Mouse (Mus musculus) liver, embryonic 14.5 days (tissue): Measurements from ENCODE around the gene Hes1. TPM values are rescaled to one million over a fixed set of nuclear protein-coding genes. Genes with fewer than 3 reads are reported as not detected.
"Not testable (repeated sequence)": the region's sequence is repeated elsewhere in the genome, so short reads cannot be mapped to it uniquely, and the experiment has no call there.

Experiments
- ATAC-seq: fragments of 200-750 bp; cut with Nextera tagmentation; 2 replicates; pipeline ENCODE4 v1.8.0; 2017; ENCODE audit warnings: moderate number of reproducible peaks, mild to moderate bottlenecking, moderate library complexity; ENCODE audit not compliant: insufficient read depth
- DNase-seq, 3 experiments: peaks; one replicate each; pipeline ENCODE4 v3.0.0-alpha.2; 2012 to 2013; ENCODE audit warnings: low read depth in 3 of 3, low spot score in 3 of 3
- H3K27ac ChIP-seq: fragments of 300-500 bp; sonication (generic); 2 replicates; pipeline ENCODE4 v1.5.1; 2014; ENCODE audit warnings: moderate library complexity, mild to moderate bottlenecking, control low read depth, inconsistent platforms
- H3K27me3 ChIP-seq: fragments of 300-500 bp; sonication (generic); 2 replicates; pipeline ENCODE4 v1.6.1; 2014; ENCODE audit warnings: mild to moderate bottlenecking, low read length, moderate library complexity; ENCODE audit not compliant: control insufficient read depth, insufficient read depth
- H3K36me3 ChIP-seq: fragments of 300-500 bp; sonication (generic); replicated peaks from 2 replicates; pipeline ENCODE4 v1.6.1; 2014; ENCODE audit warnings: low read depth; ENCODE audit not compliant: control insufficient read depth, insufficient read depth
- H3K4me1 ChIP-seq, 2 experiments: fragments of 200-500 bp in 1 of 2; fragments of 300-500 bp in 1 of 2; sonication (generic) in 1 of 2; replicated peaks; 2 replicates each; pipeline ENCODE4 v1.6.1; 2012 to 2014; ENCODE audit warnings: antibody characterized with exemption in 1 of 2, inconsistent platforms in 1 of 2, low read length in 1 of 2; ENCODE audit not compliant: control insufficient read depth in 2 of 2, insufficient read depth in 2 of 2
- H3K4me2 ChIP-seq: fragments of 300-500 bp; sonication (generic); 2 replicates; pipeline ENCODE4 v1.6.1; 2014; ENCODE audit warnings: low read depth, mild to moderate bottlenecking, control low read depth, moderate library complexity
- H3K4me3 ChIP-seq, 2 experiments: fragments of 200-500 bp in 1 of 2; fragments of 300-500 bp in 1 of 2; sonication (generic) in 1 of 2; 2 replicates each; pipeline ENCODE4 v1.5.1; 2012 to 2014; ENCODE audit warnings: low read depth in 2 of 2, low read length in 2 of 2, mild to moderate bottlenecking in 2 of 2, control low read depth in 1 of 2, inconsistent platforms in 1 of 2, moderate library complexity in 1 of 2; ENCODE audit not compliant: insufficient read depth in 1 of 2
- H3K9ac ChIP-seq: fragments of 300-500 bp; sonication (generic); replicated peaks from 2 replicates; pipeline ENCODE4 v1.6.1; 2014; ENCODE audit warnings: mild to moderate bottlenecking, control low read depth, moderate library complexity
- H3K9me3 ChIP-seq: fragments of 300-500 bp; sonication (generic); 2 replicates; pipeline ENCODE4 v1.6.1; 2016; ENCODE audit warnings: low read length, mixed read lengths; ENCODE audit not compliant: control insufficient read depth
- CTCF ChIP-seq: IDR thresholded peaks from 2 replicates; pipeline ENCODE4 v1.5.1; 2016; ENCODE audit warnings: antibody characterized with exemption, low read depth, control low read depth
- EP300 ChIP-seq: IDR thresholded peaks from 2 replicates; pipeline ENCODE4 v1.6.1; 2016; ENCODE audit warnings: antibody characterized with exemption, low read depth
- WGBS: fragments of 180-500 bp; shearing (Covaris S2); extraction: QIAGEN DNeasy Blood & Tissue Kit; methylation state at CpG from one replicate; pipeline ENCODE4 v1.1.7; 2014; ENCODE audit not compliant: insufficient replicate concordance; 5-methylcytosine and 5-hydroxymethylcytosine counted together
- polyA plus RNA-seq, 2 experiments: library from polyadenylated mRNA; depleted of rRNA in 1 of 2; stranded (reverse) in 1 of 2; unstranded in 1 of 2; fragments of >200 nt; fragmentation: Nextera tagmentation in 1 of 2; extraction: Ambion mirVana in 1 of 2; gene quantifications; 2 replicates each; pipeline versions ENCODE4 v1.2.1 to v1.2.3; 2012 to 2014

Hes1 gene
- polyA plus RNA-seq, 2 experiments: 5.6 to 9.2 TPM

DNA sequence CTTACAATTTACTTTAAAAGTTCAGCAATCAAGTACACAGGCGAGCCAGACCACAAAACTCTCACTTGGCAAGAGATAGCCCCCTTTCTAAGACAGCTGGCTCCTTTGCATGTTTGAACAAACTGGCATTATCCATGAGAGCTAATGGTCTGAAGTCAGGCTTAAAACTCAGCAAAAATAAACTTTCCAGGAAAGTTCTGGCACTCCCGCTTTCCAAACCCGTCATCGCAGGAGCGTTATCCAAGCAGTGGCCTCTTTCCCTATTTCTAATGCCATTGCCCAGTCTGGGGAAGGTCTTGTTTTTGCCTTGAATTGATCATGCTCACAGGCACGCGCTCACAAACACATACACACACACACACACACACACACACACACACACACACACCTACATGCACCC lies 41.3 kb downstream of the Hes1 start:
- H3K36me3 ChIP-seq: no peaks in the 10 kb centered on the region
- TF ChIP-seq EP300 (no peak), CTCF (no peak)
- WGBS: 77% methylated on average over 7 of the region's 7 CpGs
- H3K4me1 ChIP-seq: no peaks in the 10 kb centered on the region; a peak in 1 of 4 replicates
- H3K9me3 ChIP-seq: no peaks in the 10 kb centered on the region
- DNase-seq: no peak
- no peak overlapping the region for H3K4me2 ChIP-seq
- no peaks in the 10 kb centered on the region for H3K27me3 ChIP-seq
- H3K27ac ChIP-seq: no peak overlapping the region
- no peak overlapping the region for H3K4me3 ChIP-seq
- ATAC-seq: no peak
- no peak overlapping the region for H3K9ac ChIP-seq

DNA sequence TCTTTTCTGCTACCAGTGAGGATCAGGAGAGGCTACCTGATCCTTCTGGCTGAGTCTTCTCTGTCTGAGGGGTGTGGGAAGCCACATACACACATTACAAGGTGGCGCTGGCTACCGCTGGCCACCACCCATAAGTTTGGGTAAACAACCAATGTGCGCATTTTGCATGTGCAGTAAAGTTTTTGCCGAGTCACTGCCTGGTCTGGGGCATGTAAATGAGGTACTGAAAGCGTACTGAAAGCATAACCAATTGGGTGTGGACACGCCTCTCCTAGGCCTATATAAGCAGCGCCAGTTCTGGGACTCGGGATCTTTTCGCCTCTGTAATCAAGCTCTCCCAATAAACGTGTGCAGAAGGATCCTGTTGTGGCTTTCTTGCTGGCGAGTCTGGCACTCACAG lies 44.0 kb downstream of the Hes1 start:
- not testable (repeated sequence) for H3K9me3 ChIP-seq, H3K4me3 ChIP-seq, H3K9ac ChIP-seq, DNase-seq, H3K4me2 ChIP-seq, H3K27me3 ChIP-seq, H3K36me3 ChIP-seq, H3K27ac ChIP-seq, ATAC-seq
- WGBS: 71% methylated on average over 11 of the region's 11 CpGs
- peaks cover 2 to 13% of the 10 kb centered on the region in 2 experiments; a peak in 1 of 4 replicates for H3K4me1 ChIP-seq

DNA sequence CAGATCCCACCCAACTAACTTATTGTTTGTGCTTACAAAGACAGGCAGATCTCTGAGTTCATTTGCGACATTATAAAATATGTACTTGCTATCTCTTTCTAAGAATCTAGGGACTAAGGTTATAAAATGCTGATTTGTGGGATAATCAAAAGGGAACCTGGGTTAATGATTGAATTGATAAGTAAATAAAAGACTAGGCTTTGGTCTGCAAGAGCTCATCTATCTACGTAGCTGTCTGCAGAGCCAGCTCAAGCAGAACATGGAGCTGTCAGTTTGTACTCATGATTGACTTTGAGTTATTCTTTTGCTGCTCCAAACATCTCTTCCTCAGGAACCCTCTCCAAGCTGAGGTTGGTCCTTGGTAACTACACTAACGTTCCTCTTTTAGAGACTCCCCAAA lies 46.3 kb downstream of the Hes1 start:
- Histone ChIP-seq H3K4me3 (no peak overlapping the region), H3K27me3 (no peaks in the 10 kb centered on the region), H3K27ac (no peak overlapping the region), H3K9ac (no peak overlapping the region), H3K36me3 (no peaks in the 10 kb centered on the region), H3K4me1 (peaks cover 2 to 21% of the 10 kb centered on the region in 2 experiments; a peak in 2 of 4 replicates), H3K9me3 (no peaks in the 10 kb centered on the region), H3K4me2 (no peak overlapping the region)
- ATAC-seq (no peak), DNase-seq (no peak)
- WGBS: 60% methylated on average over 3 of the region's 3 CpGs
- TF ChIP-seq EP300 (no peak), CTCF (no peak)

DNA sequence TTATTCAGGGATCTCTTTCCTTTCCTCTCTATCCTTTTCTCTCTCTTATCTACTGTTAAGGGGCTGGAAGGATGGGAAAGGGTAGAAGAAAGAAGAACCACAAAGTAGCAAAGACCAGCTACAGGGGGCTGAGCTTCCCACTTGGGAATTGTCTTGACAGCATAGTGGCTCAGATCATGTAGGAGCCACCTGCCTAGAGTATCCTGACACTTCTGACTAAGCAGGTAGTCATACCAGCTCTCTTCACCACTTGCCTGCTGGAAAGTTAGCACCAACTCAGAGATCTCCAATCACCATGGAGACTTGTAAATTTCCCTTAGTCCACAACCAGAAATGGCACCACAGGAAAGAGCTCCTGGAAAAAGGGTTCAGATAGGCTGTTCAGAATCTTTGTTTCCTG lies 46.9 kb downstream of the Hes1 start:
- DNase-seq (no peak), ATAC-seq (no peak)
- H3K4me2 ChIP-seq: no peak overlapping the region
- no peak overlapping the region for H3K4me3 ChIP-seq
- no peak overlapping the region for H3K9ac ChIP-seq
- H3K27ac ChIP-seq: no peak overlapping the region
- H3K4me1 ChIP-seq: peaks cover 2 to 21% of the 10 kb centered on the region in 2 experiments; a peak in 2 of 4 replicates
- TF ChIP-seq EP300 (no peak), CTCF (no peak)
- no peaks in the 10 kb centered on the region for H3K36me3 ChIP-seq
- no peaks in the 10 kb centered on the region for H3K27me3 ChIP-seq
- no peaks in the 10 kb centered on the region for H3K9me3 ChIP-seq

DNA sequence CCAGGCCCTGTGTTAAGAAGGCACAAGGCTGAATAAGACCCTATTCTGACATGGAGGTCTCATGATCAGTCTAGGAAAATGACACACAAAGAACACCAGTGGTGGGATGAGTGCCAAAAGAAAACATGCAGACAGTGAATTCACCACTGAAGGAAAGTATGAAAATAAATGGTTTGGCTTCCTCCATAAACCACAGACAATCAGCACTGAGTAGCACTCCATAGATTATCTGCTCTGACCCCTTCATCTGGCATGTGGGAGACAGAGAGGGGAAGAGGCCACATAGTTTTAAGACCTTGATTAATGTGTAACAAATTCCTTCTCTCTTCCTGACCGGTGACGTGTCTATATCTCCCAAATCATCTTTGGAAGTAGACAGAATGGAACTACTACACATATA lies 47.4 kb downstream of the Hes1 start:
- no peak for DNase-seq
- no peak for ATAC-seq
- WGBS: 9% methylated on average over 2 of the region's 2 CpGs
- no peaks in the 10 kb centered on the region for H3K27me3 ChIP-seq
- no peaks in the 10 kb centered on the region for H3K9me3 ChIP-seq
- H3K36me3 ChIP-seq: no peaks in the 10 kb centered on the region
- H3K4me3 ChIP-seq: no peak overlapping the region
- TF ChIP-seq CTCF (no peak), EP300 (no peak)
- H3K9ac ChIP-seq: no peak overlapping the region
- H3K4me1 ChIP-seq: peaks cover 2 to 21% of the 10 kb centered on the region in 2 experiments; a peak in 2 of 4 replicates
- H3K4me2 ChIP-seq: no peak overlapping the region
- no peak overlapping the region for H3K27ac ChIP-seq
